Mouse (Mus musculus): Measurements from ENCODE around the gene Olfr1459.

- TF ChIP-seq GATA1 (IDR thresholded peaks at IDR 0.05; ENCODE audit: borderline replicate concordance, low read length): no peak
- TF ChIP-seq FLI1 (IDR thresholded peaks at IDR 0.05; ENCODE audit: low read length): no peak
Observed at GRCm38 (mm10) chr19:13093908-13094307, 55.4 kb downstream of the Olfr1459 start.
